Mouse (Mus musculus) embryonic facial prominence, embryonic 13.5 days (tissue): ENCODE measurements at regions not wholly inside any gene's neighbourhood (a gene's known extent, or its start where the extent isn't known, plus 50 kb on each side); places are given as distances from the start of the nearest gene placed in this dataset.

Source experiments
- ATAC-seq: fragments of 200-750 bp; cut with Nextera tagmentation; 2 replicates; pipeline ENCODE4 v1.8.0; 2017; ENCODE audit warnings: low read depth; ENCODE audit not compliant: insufficient number of reproducible peaks, insufficient read depth, low FRiP score, low TSS enrichment
- H3K27ac ChIP-seq: fragments of 300-500 bp; sonication (generic); 2 replicates; pipeline ENCODE4 v1.5.1; 2015; ENCODE audit warnings: moderate library complexity, mild to moderate bottlenecking, inconsistent platforms
- H3K27me3 ChIP-seq: fragments of 300-500 bp; sonication (generic); 2 replicates; pipeline ENCODE4 v1.6.1; 2015; ENCODE audit warnings: mild to moderate bottlenecking, inconsistent platforms
- H3K36me3 ChIP-seq: fragments of 300-500 bp; sonication (generic); 2 replicates; pipeline ENCODE4 v1.6.1; 2015; ENCODE audit warnings: mild to moderate bottlenecking, inconsistent platforms
- H3K4me1 ChIP-seq: fragments of 300-500 bp; sonication (generic); 2 replicates; pipeline ENCODE4 v1.6.1; 2015; ENCODE audit warnings: inconsistent platforms
- H3K4me2 ChIP-seq: fragments of 300-500 bp; sonication (generic); 2 replicates; pipeline ENCODE4 v1.6.1; 2015; ENCODE audit warnings: moderate library complexity, mild to moderate bottlenecking, inconsistent platforms
- H3K4me3 ChIP-seq: fragments of 300-500 bp; sonication (generic); 2 replicates; pipeline ENCODE4 v1.5.1; 2015; ENCODE audit warnings: mild to moderate bottlenecking, inconsistent platforms
- H3K9ac ChIP-seq: fragments of 300-500 bp; sonication (generic); 2 replicates; pipeline ENCODE4 v1.6.1; 2015; ENCODE audit warnings: mild to moderate bottlenecking, inconsistent platforms
- H3K9me3 ChIP-seq: fragments of 300-500 bp; sonication (generic); 2 replicates; pipeline ENCODE4 v1.6.1; 2016; ENCODE audit warnings: inconsistent platforms
- WGBS: fragments of 180-500 bp; shearing (Covaris S2); methylation state at CpG from one replicate; pipeline ENCODE4 v1.1.7; 2015; ENCODE audit warnings: mixed read lengths; 5-methylcytosine and 5-hydroxymethylcytosine counted together

DNA sequence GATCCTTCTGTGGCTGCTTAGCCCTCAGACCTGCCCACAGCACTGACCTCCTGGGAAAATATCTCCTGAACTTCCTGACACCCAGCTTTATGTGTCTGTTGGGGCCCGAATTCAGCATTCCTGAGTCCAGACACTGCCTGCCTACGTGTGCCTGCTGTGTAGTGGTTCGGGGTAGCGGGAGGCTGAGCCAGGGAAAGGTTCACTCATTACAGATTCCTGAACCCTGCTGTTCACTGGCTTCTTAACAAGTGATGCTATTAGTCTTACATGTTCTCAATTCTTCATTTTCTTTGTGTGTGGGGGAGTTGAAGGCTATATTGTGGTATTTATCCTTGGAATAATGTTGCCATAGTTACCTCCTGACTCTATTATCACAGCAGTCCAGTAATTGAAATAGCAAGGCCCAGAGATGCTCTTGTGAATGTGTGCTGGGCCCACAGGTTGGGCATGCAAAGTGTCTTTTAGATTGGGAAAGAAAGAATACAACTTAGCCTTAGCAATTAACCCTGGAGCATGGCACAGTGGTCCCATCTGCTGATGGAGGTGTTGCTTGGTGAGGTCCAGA lies 216.7 kb upstream of the Rbfox1 start:
- 85% methylated on average over 4 of the region's 4 CpGs for WGBS
- ATAC-seq: no peak
- H3K4me1 ChIP-seq: no peaks in the 10 kb centered on the region
- H3K27me3 ChIP-seq: no peaks in the 10 kb centered on the region
- H3K4me2 ChIP-seq: no peak overlapping the region
- H3K36me3 ChIP-seq: no peaks in the 10 kb centered on the region
- H3K4me3 ChIP-seq: no peak overlapping the region
- no peak overlapping the region for H3K27ac ChIP-seq
- no peaks in the 10 kb centered on the region for H3K9me3 ChIP-seq
- no peak overlapping the region for H3K9ac ChIP-seq

DNA sequence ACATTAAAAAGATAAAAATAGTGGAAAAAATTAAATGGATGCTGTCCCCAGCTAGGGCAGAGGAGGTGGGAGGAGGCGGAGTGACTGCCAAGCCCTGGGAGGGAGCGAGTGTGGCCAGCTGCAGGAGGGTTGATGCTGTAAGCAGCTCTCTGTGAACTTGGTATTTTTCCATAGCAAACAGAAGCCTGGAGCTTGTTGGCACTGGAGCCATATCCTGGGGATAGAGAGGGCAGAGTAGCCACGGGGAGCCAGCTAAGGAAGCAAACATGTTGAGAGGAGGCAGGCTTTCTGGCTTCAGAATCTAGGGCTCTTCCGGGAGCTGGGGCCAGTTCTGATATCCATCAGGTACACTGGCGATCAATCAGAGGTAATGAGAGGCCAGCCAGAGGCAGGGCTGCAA lies 223.2 kb upstream of the Rbfox1 start:
- no peak overlapping the region for H3K4me3 ChIP-seq
- H3K36me3 ChIP-seq: no peaks in the 10 kb centered on the region
- H3K27me3 ChIP-seq: no peaks in the 10 kb centered on the region
- no peak overlapping the region for H3K27ac ChIP-seq
- no peaks in the 10 kb centered on the region for H3K9me3 ChIP-seq
- no peaks in the 10 kb centered on the region for H3K4me1 ChIP-seq
- no peak for ATAC-seq
- H3K4me2 ChIP-seq: no peak overlapping the region
- no peak overlapping the region for H3K9ac ChIP-seq
- WGBS: 73% methylated on average over 5 of the region's 5 CpGs

DNA sequence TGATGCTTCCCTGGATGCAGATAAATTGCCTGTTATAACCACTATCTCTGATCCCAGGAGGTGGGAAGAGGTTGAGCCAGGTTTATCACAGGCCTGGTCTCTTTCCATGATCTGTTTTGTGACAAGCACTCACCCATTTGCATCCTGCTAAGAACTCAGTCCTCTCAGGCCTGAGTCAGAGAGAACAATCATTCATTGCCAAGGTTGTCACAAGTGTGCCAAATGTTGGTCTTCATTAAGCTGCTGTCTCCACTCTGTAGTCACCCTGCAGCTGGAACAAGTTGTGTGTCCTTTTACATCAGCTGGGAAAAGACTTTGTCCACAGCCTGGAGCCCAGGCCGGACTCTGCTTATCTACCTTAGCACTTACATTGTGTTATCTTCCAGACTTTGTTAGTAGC lies 233.6 kb upstream of the Rbfox1 start:
- ATAC-seq: no peak
- H3K27ac ChIP-seq: no peak overlapping the region
- H3K36me3 ChIP-seq: no peaks in the 10 kb centered on the region
- H3K9ac ChIP-seq: no peak overlapping the region
- no peaks in the 10 kb centered on the region for H3K27me3 ChIP-seq
- no peaks in the 10 kb centered on the region for H3K9me3 ChIP-seq
- H3K4me1 ChIP-seq: no peaks in the 10 kb centered on the region
- H3K4me3 ChIP-seq: no peak overlapping the region
- WGBS: 88% methylated on average over 1 of the region's 1 CpGs
- H3K4me2 ChIP-seq: no peak overlapping the region

DNA sequence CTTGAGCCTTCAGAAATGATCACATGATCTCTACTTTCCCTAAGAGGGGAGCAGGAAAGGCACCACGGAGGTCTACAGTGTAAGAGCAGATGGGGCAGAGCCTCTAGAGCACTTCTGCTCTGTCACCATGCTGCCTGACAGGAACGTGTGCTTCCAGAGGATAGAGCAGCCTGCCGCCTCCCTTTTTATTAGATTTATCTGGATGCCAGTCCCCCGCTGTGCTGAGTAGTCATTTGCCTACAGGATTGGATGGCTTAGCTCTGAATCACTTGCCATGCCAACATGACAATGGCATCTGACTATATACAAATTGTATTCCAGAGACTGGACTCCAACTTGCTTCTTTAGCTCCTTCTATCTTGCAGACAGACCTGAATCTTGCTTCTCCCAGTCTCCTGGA lies 234.2 kb upstream of the Rbfox1 start:
- Histone ChIP-seq H3K9ac (no peak overlapping the region), H3K4me2 (no peak overlapping the region), H3K27me3 (no peaks in the 10 kb centered on the region), H3K27ac (no peak overlapping the region), H3K4me1 (no peaks in the 10 kb centered on the region), H3K4me3 (no peak overlapping the region), H3K36me3 (no peaks in the 10 kb centered on the region), H3K9me3 (no peaks in the 10 kb centered on the region)
- no peak for ATAC-seq
- WGBS: 64% methylated on average over 4 of the region's 4 CpGs

DNA sequence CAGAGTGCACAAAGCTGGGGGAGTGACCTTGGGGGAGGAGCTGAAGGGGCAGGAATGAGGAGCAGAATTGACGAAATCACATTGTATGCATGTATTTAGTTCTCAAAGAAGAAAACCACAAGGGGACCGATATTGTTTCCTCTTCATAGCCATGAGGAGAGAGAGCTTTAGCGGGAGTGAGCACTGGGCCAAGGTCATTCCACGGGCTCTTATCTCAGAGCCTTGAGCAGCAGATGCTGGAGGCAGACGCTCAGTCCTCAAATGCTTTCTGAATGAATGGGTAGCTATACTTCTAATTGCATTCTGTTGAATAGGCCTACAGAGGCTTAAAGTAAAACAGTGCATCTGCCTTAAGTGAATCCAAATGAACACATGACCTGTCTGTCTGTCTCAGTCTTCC lies 245.2 kb upstream of the Rbfox1 start:
- no peak overlapping the region for H3K4me2 ChIP-seq
- 86% methylated on average over 5 of the region's 5 CpGs for WGBS
- no peaks in the 10 kb centered on the region for H3K27me3 ChIP-seq
- H3K4me3 ChIP-seq: no peak overlapping the region
- no peak for ATAC-seq
- H3K36me3 ChIP-seq: no peaks in the 10 kb centered on the region
- H3K27ac ChIP-seq: no peak overlapping the region
- H3K4me1 ChIP-seq: no peaks in the 10 kb centered on the region
- no peak overlapping the region for H3K9ac ChIP-seq
- H3K9me3 ChIP-seq: no peaks in the 10 kb centered on the region

DNA sequence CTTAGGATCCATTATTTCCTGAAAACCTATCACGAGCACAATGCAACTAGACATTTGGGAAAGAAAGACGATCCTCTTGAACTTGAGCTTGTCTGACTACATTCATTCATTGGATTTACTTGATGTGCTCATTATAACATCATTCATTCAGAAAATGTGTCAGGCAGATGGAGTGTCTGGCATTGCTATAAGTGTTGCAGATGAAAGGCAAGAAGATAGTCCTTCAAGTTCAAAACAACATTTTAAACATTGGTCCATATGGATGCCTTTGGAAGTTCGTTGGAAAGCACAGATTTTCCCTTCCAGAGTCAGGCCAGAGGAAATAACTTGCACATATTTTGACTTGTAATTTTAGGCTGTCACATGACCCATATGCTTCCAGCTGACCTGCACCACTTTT lies 255.2 kb upstream of the Rbfox1 start:
- H3K4me3 ChIP-seq: no peak overlapping the region
- no peaks in the 10 kb centered on the region for H3K27me3 ChIP-seq
- no peak for ATAC-seq
- no peaks in the 10 kb centered on the region for H3K36me3 ChIP-seq
- H3K9me3 ChIP-seq: no peaks in the 10 kb centered on the region
- H3K9ac ChIP-seq: no peak overlapping the region
- 58% methylated on average over 3 of the region's 3 CpGs for WGBS
- no peaks in the 10 kb centered on the region for H3K4me1 ChIP-seq
- no peak overlapping the region for H3K4me2 ChIP-seq
- no peak overlapping the region for H3K27ac ChIP-seq

DNA sequence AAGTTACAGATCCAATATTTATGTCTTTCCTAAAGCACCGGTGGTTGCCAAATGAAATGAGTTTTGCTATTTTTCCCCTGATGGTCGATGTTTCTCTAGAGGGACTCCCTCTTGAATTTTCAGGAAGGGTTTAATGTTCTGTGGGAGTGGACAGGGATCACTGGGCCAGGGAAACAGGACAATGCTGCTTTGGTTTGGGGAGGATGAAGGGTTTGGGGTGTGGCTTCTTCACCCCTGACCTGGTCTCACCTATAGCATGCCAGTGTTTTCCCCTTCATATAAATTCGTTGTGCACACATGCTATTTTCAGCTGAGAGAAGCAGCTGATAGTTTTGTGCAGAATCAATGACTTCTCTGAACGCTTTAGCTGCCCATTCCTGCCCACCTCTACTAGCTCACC lies 257.2 kb upstream of the Rbfox1 start:
- Histone ChIP-seq H3K36me3 (no peaks in the 10 kb centered on the region), H3K9me3 (no peaks in the 10 kb centered on the region), H3K27me3 (no peaks in the 10 kb centered on the region), H3K9ac (no peak overlapping the region), H3K4me3 (no peak overlapping the region), H3K27ac (no peak overlapping the region), H3K4me2 (no peak overlapping the region), H3K4me1 (no peaks in the 10 kb centered on the region)
- no peak for ATAC-seq
- 76% methylated on average over 4 of the region's 4 CpGs for WGBS

DNA sequence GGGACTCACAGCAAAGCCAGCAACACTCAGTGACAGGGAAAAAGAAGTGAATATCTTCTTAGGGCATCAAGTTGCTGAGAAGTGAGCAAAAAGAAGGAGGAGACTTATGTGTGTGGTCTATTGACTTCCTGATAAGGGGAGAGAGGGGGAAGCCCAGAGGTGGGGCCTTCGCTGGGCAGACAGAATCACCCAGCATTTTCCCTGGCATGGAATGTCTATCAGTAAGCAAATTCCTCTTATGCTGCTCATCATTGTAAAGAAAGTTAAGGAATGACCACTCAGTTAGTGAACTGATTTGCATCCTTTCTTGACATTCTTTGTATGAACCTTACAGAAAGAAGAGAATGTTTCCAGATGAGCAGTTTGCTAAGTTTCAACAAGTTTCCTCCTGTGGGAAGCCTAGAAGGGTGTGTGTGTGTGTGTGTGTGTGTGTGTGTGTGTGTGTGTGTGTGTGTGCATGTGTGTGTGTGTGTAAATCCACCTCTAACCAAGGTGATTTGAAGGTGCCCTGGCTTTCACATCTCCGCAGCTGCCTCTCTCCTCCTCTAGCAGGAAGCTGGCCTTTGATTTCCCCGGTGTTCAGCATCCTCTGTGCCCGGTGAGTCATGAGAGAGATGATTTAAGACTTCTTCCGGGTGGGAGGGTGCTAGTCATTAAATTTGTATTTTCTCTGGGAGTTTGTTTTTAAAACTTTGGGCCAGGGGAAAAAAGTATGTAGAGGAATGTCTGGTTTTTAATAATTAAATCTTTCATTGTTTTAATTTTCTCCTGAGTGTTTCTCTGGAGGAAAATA lies 257.8 kb upstream of the Rbfox1 start:
- H3K9me3 ChIP-seq: no peaks in the 10 kb centered on the region
- H3K27ac ChIP-seq: no peak overlapping the region
- no peaks in the 10 kb centered on the region for H3K27me3 ChIP-seq
- no peaks in the 10 kb centered on the region for H3K4me1 ChIP-seq
- WGBS: 68% methylated on average over 5 of the region's 5 CpGs
- no peak overlapping the region for H3K9ac ChIP-seq
- H3K36me3 ChIP-seq: no peaks in the 10 kb centered on the region
- no peak overlapping the region for H3K4me2 ChIP-seq
- no peak for ATAC-seq
- no peak overlapping the region for H3K4me3 ChIP-seq

DNA sequence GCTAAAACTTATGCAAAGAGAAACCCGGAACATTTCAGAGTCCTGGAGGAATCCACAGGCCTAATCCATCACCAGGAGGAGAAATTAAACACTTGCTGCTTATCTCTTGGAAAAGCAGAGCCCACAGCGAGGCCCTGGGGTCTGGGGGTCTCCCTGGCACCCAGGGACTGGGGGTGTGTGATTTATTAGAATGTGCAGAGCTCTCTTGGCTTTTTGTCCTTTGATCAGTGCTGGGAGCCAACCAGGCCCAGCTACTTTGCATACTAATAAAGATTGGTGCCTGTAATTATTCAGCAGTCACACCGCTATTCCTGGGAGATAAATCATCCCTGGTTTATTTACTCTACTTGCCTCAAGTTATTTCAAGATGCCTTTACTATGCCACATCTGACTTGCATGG lies 260.0 kb upstream of the Rbfox1 start:
- Histone ChIP-seq H3K4me3 (no peak overlapping the region), H3K27me3 (no peaks in the 10 kb centered on the region), H3K9ac (no peak overlapping the region), H3K4me2 (no peak overlapping the region), H3K27ac (no peak overlapping the region), H3K4me1 (no peaks in the 10 kb centered on the region), H3K36me3 (no peaks in the 10 kb centered on the region), H3K9me3 (no peaks in the 10 kb centered on the region)
- WGBS: 74% methylated on average over 3 of the region's 3 CpGs
- ATAC-seq: no peak

DNA sequence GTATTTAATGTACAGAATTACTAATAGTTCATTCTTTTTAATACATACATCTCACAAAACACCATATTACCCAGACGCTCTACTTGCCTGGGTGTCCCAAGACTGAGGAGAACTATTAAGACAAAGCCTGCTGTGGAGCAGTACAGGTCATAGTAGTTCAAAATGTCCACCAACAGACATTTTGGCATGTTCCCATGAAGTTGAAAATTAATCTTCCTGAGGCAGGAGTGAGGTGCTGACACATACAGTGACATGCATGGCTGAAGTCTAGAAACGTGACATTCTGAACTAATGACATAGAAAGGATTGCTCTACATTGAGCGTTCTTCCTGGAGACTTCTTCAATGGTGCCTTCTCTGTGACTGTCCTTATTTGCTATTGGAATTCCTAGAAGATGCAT lies 264.6 kb upstream of the Rbfox1 start:
- Histone ChIP-seq H3K4me2 (no peak overlapping the region), H3K4me3 (no peak overlapping the region), H3K9me3 (no peaks in the 10 kb centered on the region), H3K9ac (no peak overlapping the region), H3K27ac (no peak overlapping the region), H3K36me3 (no peaks in the 10 kb centered on the region), H3K4me1 (no peaks in the 10 kb centered on the region), H3K27me3 (no peaks in the 10 kb centered on the region)
- 87% methylated on average over 3 of the region's 3 CpGs for WGBS
- no peak for ATAC-seq

DNA sequence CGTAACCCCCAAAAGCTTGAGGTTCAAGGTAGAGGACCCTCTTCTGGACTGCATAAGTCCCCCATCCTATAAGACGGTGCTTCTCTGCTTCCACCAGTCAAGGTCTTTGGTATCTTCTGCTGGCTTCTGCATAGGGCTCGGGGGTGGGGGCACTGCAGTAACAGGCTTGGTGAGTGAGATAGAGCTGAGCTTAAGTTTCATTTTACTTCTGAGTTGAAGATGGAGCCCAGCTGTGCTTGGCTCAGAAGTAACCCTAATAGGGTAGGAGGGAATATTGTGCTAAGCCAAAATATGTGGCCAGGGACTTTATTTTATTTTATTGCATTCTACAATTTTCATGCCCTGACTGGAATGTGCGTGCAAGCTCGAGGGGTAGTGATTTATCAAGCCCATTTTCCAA lies 268.8 kb upstream of the Rbfox1 start:
- no peaks in the 10 kb centered on the region for H3K36me3 ChIP-seq
- H3K4me1 ChIP-seq: no peaks in the 10 kb centered on the region
- H3K9ac ChIP-seq: no peak overlapping the region
- H3K4me2 ChIP-seq: no peak overlapping the region
- WGBS: 69% methylated on average over 5 of the region's 5 CpGs
- H3K27ac ChIP-seq: no peak overlapping the region
- H3K9me3 ChIP-seq: no peaks in the 10 kb centered on the region
- no peak for ATAC-seq
- H3K27me3 ChIP-seq: no peaks in the 10 kb centered on the region
- no peak overlapping the region for H3K4me3 ChIP-seq

DNA sequence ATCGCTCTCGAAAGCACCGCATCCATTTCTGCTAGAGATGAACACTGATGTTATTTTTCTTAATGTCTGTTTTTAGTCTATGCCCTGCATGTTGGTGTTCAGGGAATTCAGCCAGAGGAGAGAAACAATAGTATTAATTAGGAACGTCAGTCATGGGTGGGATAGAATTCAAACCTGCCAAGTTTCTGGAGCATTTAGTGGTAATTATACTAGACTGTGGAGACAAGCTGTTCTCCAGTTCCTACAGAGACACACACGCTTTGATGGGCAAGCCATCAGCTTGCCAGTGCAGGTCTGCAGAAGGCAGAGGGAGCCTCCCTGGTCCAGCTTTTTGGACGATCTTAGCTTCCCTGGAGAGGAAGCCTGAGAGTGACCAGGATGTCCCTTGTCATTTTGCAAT lies 289.8 kb upstream of the Rbfox1 start:
- 73% methylated on average over 6 of the region's 6 CpGs for WGBS
- H3K9me3 ChIP-seq: no peaks in the 10 kb centered on the region
- no peak overlapping the region for H3K9ac ChIP-seq
- no peak overlapping the region for H3K4me3 ChIP-seq
- H3K4me2 ChIP-seq: no peak overlapping the region
- H3K4me1 ChIP-seq: no peaks in the 10 kb centered on the region
- no peaks in the 10 kb centered on the region for H3K27me3 ChIP-seq
- no peak for ATAC-seq
- no peaks in the 10 kb centered on the region for H3K36me3 ChIP-seq
- no peak overlapping the region for H3K27ac ChIP-seq
